Mouse (Mus musculus): ENCODE measurements around the gene Itgb2.
A peak's percentile ranks its signal among the peaks of the same experiment; 100 is the strongest.

Gene Itgb2

DNA sequence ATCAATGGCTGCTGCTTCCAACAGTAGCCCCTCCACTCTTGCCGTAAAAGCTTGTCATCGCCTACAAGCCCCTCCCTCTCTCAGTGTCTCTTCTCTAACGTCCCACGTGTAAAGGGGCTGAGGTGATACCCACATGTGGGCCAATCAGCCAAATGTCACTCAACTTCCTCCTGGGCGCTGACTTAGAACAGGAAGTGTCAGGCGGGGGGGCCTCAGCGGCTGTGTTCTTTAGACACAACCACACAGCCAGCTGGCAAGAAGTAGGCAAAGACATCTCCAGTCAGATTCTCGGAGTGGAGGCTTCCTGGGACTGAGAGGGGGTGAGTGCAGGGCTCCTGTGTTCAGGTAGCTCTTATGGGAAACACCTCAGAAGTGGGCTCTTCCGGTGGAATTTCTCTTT is at the start of gene Itgb2:
Gene Itgb2, plus strand, starts transcription at position 113 of the 400 bp plus-strand sequence.
- DNase-seq, result peak in 1 of 2 experiments; percentile 13

DNA sequence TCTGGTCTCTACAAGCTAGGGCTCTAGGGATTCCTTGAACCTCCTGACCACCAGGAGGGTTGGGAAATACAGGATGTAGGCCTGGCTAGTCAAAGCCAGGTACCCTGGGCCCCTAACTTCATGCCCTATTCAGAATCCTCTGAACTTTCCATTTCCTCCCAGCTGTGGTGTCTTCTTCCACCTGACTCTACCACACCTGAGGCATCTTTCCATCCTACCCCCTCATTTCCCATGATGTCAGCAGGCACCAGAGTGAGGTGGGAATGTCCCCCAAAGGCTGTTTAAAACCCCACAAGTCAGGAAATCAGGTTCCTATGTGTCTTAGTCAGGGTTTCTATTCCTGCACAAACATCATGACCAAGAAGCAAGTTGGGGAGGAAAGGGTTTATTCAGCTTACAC is 48.2 kb upstream of the Itgb2 start:
- DNase-seq, result no peak

DNA sequence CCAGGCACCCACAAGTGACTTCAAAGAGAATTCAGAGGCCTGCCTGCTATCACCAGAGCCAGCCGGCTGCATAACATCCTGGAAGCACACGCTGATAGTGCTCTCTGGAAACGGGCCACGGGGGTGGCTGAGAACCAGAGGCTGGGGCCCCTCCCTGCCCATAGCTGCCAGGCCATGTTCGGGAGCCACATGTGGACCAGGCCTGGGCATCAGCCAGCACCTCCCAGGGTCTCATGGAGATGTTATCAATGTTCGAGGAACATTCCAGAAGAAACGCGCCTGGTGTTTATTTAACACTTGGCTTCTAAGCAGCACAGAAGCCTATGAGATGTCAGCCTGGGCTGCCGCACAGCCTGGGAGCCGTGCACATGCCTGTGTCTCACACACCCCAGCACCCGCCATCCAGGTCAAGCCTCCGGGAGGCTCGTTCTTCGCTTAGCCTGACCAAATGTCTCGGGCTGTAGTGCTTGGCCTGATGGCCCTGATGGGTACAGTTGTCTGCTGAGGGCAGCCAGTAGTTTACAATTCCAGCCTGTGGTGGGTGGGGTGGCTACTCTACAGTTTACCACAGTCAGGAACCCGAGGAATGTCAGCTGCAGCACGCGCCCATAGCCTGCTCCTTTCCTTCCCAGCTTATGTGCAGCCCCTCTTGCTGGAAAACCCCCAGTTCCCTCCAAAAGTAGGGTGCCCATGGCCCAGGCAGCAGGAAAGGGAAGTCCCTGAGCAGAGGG is 45.7 kb upstream of the Itgb2 start:
- DNase-seq, result peak; percentile 53 to 67

DNA sequence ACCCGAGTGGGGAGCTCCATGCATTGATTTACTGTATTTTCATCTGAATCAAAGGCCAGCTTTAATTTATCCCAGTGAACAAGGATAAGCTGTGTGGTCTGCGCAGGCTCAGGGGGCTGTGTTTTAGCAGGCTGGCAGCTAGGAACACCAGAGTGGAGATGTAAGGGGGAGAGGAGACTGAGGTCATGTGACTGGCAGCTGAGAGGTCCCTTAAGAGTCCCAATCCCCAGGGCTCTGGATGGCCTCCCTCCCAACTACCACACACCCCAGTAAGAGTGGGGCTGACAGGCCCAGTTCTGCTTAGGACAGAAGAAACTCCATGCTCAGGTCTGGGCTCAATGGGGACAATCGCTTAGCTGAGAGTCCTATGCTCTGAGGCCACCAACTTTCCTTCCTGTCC is 44.3 kb upstream of the Itgb2 start:
- no peak for DNase-seq

DNA sequence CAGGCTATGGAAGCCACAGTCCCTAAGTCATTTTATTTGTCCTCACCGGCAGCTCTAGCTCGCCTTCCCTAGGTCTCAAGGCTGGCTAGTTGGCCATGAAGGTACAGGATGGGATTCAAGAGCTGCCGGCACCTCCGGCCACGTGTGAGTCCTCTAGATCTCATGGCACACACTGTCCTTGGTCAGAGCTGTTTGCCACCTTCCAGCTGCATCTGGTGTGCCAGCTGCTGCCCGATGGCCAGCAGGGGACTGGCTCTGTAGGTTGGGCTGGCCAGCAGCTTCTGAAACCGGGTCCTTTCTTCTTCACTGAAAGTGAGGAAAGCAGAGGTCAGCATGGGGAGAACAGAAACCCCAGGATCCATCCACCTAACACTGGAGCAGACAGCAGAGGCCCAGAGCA is 41.9 kb upstream of the Itgb2 start:
- no peak for DNase-seq

DNA sequence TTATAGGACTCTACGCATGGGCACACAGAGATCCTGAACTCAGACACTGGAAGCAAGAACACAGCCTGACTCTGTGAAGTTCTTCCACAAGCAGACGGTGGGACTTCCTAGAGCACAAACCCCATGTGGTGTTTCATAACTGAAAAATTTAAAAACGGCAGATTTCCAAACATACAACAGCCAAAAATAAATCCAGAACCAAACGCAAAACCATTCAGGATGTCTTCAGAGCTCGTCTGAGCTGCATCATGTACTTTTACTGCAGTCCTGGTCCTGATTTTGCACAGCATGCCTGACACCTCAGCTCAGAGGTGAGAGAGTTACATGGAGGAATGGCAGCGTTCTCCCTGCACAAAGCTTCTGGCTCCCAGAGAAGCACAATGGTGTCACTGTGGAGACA is 38.5 kb upstream of the Itgb2 start:
- no peak for DNase-seq

DNA sequence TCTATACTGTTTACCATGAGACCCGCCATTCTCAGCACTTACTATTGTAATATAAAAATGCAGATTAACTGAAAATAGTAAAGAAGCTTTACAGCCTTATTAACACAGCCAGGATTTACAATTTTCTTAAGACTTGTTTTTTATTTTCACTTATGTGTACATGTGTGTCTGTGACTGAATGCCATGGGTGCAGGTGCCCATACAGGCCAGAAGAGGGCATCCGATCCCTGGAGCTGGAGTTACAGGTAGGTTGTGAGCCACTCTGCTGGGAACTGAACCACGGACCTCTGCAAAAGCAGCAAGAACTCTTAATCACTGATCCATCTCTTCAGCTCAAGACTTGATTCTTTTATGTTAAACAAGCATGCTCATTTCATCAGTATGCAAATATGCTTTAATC is 37.2 kb upstream of the Itgb2 start:
- DNase-seq, result no peak

DNA sequence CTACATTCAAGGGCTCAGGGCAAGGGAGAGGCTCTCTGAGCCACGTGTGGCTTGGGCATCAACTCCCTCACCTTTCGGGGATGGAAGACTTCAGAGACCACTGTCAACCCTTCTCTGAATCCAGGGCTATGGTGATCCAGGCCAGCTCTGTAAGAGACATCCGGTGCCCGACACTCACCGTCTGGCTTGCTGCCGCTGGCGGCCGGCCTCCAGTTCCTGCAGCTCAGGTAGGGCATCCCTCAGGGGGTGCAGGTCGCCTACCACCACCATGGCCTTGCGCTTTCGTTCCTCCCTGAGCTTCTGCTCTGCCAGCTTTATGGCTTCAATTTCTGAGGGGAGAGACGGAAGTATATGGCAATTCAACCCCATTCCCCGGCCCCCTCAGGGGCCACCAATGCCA is 32.9 kb upstream of the Itgb2 start:
- no peak for DNase-seq

DNA sequence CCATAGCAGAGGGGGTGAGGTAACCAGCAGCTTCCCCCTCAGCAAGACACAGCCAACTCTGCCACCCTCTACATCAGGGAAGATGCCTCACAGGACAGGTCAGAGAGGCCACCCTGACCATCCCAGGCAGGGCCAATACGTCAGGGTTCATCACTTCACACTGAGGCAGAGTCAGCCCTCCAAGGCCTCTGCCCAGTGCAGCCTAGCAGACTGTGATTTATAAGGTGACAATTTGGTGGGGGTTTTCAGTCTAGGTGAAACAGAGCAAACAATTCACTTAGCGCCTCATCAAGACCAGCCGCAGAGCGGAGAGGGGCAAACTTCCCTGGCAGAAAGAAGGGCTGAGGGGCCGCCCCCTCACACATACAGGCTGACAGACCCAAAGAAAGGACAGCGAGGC is 31.8 kb upstream of the Itgb2 start:
- no peak for DNase-seq

DNA sequence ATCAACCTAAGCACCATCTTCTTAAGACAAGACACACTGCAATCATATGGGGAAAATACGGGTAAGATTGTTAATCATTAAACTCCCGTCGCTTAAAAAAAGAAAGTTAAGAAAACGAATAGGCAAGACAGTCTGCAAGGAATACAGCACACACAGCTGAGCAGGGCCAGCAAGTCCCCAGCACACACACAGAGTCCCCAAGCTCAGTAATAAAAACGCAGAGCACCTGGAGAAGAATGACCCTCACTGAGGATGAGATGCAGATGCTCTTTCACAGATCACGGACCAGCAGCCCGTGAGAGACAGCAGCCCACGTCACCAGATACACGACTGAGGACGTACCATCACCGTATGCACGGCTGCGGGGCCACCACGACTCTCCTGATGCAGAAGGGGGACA is 29.4 kb upstream of the Itgb2 start:
- DNase-seq, result no peak

DNA sequence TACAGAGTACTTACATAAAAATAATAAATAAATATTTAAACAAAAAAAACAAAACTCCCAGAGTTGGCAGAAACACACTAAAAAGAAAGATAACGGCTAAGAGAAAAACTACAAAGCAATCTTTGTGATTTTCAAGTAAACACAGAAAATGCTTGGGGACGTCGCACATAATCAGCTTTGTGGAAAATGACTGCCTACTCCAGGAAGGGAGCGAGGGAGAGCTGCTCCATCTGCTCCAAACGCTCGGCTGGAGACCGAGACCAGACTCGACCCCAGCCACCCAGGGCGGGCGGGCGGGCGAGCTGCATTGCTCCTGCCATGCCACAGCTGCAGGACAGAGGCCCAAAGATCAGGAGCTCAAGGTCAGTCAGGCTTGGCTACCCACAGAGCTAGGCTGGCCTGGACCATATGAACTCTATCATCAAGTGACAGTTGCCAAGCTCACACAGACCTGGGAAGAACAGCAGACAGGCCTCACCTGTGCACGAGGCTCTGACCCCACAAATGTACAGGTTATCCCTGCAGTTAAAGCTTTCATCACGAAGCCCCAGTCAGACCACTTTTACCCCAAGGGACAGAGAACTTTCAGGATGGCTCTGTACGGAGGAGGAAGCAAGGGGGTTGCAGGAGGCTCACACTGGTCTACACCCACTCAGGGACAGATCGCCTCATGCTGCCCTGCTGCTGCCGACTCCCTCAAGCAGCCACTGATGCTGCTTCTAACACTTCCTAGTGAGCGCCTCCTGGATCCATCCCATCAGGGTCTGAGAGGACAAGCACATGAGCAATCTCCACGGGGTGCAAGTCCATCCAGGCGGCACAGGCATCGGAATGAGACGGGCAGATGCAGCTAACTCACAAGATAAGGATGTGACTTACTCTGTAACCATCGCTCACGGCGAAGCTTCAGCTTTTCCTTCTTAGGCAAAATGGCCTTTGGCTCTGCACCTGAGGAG is 26.8 kb upstream of the Itgb2 start:
- no peak for DNase-seq

DNA sequence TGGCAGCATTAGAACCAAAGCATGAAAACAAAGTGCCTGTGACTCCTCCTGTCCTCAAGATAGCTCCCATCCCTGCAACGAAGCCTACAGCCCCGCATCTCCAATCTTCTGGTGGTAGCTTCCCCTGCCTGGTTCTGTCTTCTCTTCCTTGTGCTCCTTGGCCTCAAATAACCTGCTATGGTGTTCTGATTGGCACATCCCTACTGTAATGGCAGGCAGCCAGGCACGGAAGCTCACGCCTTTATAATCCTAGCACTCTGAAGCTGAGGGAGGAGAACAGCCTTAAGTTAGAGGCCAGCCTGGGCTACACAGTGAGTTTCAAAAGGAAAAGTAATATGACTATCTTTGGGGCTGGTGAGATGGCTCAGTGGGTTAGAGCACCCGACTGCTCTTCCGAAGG is 25.9 kb upstream of the Itgb2 start:
- no peak for DNase-seq

DNA sequence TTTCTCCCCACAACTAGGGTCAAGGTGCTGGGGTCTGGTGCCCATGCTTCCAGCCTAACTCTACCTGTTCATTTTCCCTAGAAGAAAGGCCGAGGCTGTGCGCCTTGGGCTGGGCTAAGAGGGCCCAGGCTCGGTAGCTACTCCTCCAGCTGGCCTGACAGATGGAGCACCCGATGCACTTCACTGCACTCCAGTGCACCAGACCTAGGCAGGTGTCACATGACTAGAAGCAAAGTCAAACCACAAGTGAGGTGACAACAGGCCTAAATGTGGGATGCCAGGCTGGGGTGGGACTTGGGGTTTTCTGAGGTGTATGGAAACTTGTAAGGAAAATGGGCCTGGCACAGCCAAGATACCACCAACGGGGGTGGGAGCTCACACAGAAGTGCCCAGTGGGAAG is 23.5 kb upstream of the Itgb2 start:
- peak in 1 of 2 experiments; percentile 50 for DNase-seq

DNA sequence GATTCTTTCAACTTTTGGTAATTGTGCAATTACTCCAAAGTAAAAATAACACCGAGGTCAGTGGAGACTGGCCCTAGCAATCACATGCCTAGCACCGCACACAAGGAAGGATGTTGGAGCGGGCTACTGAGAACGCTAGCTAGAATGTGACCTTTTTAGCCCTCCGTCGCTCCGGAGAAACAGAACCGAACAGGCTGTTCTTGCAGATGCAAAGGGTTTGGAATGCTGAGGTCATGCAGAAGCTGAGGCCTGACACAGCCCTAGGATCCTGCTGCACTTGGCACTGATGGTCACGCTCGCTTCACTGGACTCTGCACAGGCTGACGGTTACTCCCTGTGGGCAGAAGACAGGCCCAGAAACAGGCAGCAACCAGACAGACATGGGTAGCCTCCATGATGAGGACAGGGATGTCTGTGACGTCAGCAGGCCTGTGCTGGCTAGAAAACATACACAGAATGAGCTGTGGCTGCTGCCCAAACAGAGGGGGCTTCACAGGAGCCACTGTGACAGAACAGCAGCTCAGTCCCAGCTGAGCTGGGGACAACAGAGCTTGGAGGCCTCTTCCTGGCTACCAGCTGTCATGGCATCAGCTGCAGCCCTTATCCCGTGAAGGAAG is 23.0 kb upstream of the Itgb2 start:
- peak; percentile 29 to 63 for DNase-seq

DNA sequence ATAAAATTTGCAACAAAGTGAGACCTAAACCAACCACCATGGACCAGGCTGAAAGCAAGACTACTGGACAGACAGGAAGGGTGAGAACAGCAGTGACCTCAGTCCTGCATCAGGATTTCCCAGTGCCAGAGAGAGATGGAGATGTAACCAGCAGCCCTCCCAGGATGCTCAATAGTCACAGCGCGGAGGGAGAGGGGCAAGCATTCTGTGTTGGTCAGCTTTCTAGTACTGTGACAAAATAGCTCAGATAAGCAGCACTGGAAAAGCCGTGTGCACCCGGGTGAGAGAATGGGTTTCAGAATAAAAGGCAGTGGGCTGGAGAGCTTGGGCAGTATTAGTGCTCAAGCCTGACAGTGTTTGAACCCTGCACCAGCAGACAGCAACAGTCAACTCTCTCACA is 22.3 kb upstream of the Itgb2 start:
- DNase-seq, result no peak

DNA sequence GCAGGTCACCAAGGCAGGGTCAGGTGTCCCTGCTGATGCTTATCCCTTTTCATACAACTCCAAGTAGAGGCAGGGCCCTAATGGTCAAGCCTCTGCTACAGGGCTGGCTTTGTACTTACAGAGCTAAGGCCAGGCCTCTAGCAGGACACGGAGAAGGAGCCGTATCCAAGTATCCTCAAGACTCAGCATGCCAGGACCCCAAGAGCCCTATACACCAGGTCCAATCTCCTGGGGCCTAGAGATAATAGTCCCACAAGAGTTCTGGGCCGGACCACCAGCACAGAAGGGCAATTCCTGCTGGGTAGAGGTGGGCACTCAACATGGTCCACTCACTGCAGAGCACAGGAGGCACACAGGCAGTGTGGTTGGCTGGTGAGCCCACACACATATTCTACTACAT is 21.3 kb upstream of the Itgb2 start:
- DNase-seq, result no peak

DNA sequence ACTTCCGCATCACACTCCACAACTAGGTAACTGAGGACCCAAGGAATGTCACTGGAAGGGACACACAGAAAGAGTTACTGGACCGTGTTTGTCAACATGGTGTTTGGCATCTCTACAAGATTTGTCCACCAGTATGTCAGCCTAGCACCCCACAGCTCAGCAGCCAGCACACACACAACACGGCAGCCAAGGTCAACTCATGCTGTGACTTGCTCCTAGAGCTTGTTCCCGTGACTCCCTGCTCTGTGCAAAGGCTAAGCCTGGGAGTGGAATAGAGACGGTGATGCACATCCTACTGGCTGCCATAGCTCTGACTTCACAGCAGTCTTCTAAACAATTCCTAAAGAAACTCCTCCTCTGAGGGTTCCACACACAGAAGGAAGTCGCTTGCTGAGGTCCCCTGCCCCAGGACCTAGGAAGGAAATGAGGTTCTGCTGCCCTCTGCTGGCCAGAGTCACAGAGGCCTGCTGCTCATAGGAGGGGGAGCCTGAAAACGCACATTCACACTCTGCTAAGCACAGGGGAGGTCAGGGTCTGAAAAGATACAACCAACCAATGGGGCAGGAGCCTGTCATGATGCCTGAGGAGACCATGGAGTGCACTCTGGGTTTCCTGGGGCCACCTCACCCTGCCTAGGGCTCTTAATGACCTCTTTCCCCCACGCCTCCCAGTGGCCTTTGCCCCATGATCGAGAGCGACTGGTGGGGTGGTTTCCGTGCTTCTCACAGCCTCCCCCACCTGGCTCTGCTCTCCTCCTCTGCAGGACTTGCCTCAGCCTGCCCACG is 20.5 kb upstream of the Itgb2 start:
- DNase-seq, result peak; percentile 95 to 96

DNA sequence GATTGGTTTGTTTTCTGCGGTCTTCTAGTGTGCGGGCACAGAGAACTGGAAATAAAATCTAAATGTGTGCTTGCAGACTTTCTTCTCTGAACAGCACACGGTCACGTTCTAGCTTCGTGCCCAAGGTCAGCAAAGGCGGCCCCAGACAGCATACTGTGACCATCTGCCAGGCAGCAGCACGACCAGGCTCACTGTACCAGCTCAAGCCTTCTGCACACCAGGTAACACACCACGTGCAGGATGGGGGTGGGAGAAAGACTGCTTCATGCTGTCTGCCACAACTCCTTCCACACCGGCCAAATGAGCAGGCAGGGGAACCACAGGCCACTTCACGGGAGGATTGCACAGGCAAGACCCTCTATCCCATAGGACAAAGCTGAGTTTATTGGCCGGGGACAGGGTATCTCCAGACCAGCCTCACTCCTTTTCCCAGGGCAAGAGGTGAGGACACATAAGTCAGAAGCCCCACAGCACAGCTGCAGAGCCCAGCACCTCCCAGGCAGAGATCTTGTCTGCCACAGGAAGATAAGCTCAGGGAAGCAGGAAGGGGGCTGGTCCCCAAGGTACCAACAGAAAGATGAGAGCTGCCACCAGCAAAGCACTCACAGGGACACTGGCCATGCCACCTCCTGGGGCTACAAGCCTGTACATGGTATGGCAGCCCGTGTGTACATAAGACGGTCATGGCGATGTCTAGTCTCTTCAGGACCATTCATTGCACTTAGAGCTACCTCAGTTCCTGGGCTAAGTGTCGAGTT is 19.6 kb upstream of the Itgb2 start:
- DNase-seq, result no peak

DNA sequence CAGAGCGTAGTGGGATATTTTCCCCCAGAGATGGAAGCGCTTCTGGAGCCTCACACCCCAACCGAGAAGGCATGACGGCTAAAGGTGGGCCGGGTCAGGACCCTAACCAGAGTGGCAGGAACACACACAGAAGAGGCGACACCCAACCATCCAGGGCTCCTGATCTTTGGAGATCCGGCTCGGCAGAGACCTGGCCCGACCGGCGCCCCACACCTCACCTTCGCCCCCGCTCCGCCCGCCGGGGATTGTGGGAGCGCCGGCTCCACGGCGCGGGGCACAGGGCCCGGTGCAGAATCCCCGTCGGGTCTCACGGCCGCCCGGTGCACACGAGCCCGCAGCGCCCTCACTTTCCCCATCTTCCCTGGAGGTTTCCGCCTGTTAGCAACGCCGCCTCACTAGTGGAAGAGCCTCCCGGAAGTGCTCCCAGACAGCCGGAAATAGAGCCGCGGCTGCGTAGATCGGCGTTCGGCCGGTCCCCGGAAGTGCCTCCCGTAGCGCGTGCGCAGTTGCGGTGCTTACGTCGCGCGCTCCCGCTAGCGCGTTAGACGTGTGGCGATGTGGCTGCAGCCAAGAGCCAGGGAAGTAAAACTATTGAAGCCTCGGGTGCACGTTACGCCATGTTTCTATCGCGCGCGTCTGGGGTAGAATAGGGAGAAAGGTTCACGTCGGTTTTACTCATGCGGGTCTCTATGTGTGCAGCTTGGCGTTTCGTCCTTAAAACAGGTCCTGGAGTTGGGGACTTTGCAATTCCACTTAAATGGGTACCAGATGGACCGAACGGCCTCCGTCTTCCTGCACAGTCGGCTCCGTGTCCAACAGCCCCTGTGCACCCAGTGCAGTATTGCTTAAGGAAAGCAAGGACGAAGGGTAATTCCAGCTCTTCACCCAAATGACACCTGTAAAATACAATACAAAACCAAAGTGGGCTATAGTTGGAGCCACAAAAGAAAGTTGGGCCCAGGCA is 14.4 kb upstream of the Itgb2 start, which contains the start of gene Fam207a:
Gene Fam207a, minus strand, starts transcription at position 401 of the 964 bp plus-strand sequence.
- peak; percentile 94 to 97 for DNase-seq

DNA sequence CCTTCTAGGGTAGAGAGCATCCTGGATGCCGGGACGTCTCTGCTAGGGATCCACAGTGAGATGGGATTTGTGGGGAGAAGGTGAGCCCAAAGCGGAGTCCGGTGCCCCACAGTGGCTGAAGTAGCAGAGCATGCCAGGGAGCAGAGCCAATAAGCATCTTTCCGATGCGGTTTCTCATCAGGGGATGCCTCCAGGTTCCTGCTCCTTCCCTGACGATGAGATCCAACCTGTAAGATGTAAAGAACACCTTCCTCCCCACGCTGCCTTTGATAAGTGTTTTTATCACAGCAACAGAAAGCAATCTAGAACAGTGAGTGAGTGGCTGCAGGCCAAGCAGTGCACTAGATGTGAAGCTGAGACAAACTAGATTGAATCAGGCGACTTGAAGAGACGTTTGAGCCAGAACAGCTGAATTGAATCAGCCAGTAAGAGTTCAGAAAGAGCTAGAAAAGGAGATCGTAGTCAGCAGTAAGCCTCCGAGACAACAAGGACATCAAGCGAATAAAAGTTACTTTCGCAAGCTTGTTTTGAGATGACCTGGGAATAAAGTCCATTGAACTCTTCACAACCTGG is 13.6 kb upstream of the Itgb2 start:
- peak; percentile 27 to 53 for DNase-seq

Measured in kidney, postnatal 4 days (tissue).